Mouse (Mus musculus): ENCODE measurements around the gene Nhsl1. TPM values are rescaled to one million over a fixed set of nuclear protein-coding genes. Genes with fewer than 3 reads are reported as not detected.

Gene Nhsl1
- polyA plus RNA-seq, 1 experiment from 2014 or later, result 2.9 TPM

DNA sequence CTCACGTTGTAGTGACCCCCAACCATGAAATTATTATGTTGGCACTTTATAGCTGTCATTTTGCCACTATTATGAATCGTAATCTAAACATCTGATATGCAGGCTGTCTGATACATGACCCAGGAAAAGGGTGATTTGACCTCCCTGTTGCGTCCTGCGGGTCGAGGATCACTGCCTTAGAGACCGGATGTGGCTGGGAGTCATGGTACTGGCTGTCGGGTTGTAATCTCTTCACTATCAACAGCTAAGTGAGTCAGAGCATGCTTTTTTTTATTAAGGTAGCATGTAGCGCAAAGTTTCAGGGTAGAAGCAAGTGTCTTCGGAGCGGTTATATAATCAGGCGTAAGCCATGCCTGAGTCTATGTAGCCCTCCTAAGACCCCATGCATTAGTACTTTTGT lies 97.2 kb downstream of the Nhsl1 start:
- 85% methylated on average over 11 of the region's 11 CpGs for WGBS
- H3K9me3 ChIP-seq (ENCODE audit: control insufficient read depth, low read length), result no peaks in the 10 kb centered on the region
- ATAC-seq (replicated peaks; ENCODE audit: low FRiP score), result no peak
- DNase-seq (ENCODE audit: low spot score), result no peak
- no peaks in the 10 kb centered on the region for H3K4me1 ChIP-seq (replicated peaks; ENCODE audit: control insufficient read depth, insufficient read depth, low read length)
- no peak overlapping the region for H3K4me3 ChIP-seq (ENCODE audit: low read depth, low read length)
- no peaks in the 10 kb centered on the region for H3K27me3 ChIP-seq (replicated peaks; ENCODE audit: control insufficient read depth, insufficient read depth, low read length)
- no peak overlapping the region for H3K27ac ChIP-seq (ENCODE audit: low read depth, low read length)
- no peak overlapping the region for H3K9ac ChIP-seq (ENCODE audit: low read depth, low read length)
- H3K4me2 ChIP-seq, result no peak overlapping the region
- no peaks in the 10 kb centered on the region for H3K36me3 ChIP-seq (ENCODE audit: control insufficient read depth, insufficient read depth, low read length)

DNA sequence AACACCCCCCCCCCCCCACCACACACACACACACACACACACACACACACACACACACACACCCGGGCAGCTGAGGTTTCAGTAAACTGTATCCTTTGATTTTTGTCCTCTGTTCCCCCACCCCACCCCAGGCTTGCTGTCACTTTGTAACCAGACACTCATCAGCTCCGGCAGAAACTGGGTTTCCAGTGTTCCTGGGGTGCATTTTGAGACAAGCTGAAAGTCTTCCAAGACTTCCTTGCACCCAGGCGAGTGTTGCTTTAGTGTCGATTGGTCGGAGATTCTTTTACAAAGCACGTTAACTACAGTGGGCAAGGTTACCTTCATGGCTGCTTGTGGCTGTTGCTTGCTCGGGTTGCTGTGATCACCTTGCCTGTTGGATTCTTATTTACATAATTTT lies 99.4 kb downstream of the Nhsl1 start:
- Histone ChIP-seq H3K27me3 (replicated peaks; ENCODE audit: control insufficient read depth, insufficient read depth, low read length) (no peaks in the 10 kb centered on the region), H3K9ac (ENCODE audit: low read depth, low read length) (no peak overlapping the region), H3K9me3 (ENCODE audit: control insufficient read depth, low read length) (no peaks in the 10 kb centered on the region), H3K4me1 (replicated peaks; ENCODE audit: control insufficient read depth, insufficient read depth, low read length) (no peaks in the 10 kb centered on the region), H3K27ac (ENCODE audit: low read depth, low read length) (no peak overlapping the region), H3K4me2 (no peak overlapping the region), H3K36me3 (ENCODE audit: control insufficient read depth, insufficient read depth, low read length) (no peaks in the 10 kb centered on the region), H3K4me3 (ENCODE audit: low read depth, low read length) (no peak overlapping the region)
- DNase-seq (ENCODE audit: low spot score), result no peak
- WGBS, result 57% methylated on average over 7 of the region's 7 CpGs
- ATAC-seq (replicated peaks; ENCODE audit: low FRiP score), result no peak

DNA sequence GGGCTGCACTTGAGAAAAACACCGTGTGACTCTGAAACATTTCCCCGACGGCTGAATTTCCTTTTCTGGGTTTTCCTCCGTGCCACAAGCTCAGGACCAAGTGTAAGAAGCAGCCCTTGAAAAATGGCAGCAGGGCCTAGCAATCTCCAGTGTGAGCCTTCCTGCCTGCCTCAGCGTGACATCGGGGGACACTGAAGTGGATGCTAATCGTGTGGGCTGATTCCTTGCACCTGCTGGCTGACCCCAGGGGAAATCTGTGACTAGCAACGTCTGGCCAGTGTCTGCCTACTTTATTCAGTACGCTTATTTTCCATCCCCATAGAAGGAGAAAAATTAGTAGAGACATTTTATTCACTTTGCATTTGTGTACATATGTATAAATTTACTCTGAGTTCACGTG lies 100.7 kb downstream of the Nhsl1 start:
- no peak overlapping the region for H3K9ac ChIP-seq (ENCODE audit: low read depth, low read length)
- 78% methylated on average over 10 of the region's 10 CpGs for WGBS
- H3K4me1 ChIP-seq (replicated peaks; ENCODE audit: control insufficient read depth, insufficient read depth, low read length), result no peaks in the 10 kb centered on the region
- no peak overlapping the region for H3K27ac ChIP-seq (ENCODE audit: low read depth, low read length)
- H3K9me3 ChIP-seq (ENCODE audit: control insufficient read depth, low read length), result no peaks in the 10 kb centered on the region
- ATAC-seq (replicated peaks; ENCODE audit: low FRiP score), result no peak
- no peak overlapping the region for H3K4me3 ChIP-seq (ENCODE audit: low read depth, low read length)
- H3K36me3 ChIP-seq (ENCODE audit: control insufficient read depth, insufficient read depth, low read length), result no peaks in the 10 kb centered on the region
- DNase-seq (ENCODE audit: low spot score), result no peak
- no peak overlapping the region for H3K4me2 ChIP-seq
- H3K27me3 ChIP-seq (replicated peaks; ENCODE audit: control insufficient read depth, insufficient read depth, low read length), result no peaks in the 10 kb centered on the region

DNA sequence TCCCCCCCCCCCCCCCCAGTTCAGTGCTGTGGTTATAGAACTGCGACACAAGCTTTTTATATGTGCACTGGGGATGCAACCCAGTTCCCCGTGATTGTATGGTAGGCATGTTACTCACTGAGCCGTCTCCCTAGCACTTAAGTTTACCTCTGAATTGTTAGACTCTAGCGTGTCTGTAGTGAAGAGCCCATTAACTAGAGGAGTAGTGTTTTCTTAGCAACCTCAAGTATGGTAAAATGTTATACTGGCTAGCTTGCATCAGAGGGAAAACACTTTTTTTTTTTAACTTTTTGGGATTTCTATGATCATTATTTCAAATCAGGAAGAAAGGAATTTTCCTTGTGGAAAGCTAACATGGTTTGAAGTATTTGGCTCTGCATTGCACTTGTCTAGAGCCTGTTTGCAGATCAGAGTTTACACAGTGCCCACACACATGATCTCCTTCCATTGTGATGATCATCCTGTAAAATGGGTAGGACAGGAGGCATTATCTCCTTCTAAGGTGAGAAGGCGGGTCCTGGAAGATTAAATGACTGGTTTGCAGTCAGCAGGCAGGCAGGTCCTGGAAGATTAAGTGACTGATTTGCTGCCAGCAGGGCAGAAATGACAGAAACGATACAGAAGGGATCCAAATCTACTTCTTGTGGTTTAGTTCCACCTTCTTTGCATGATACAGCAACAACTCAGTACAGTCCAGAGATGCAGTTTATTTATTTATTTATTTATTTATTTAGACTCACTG lies 101.6 kb downstream of the Nhsl1 start:
- 74% methylated on average over 6 of the region's 6 CpGs for WGBS
- Histone ChIP-seq H3K9me3 (ENCODE audit: control insufficient read depth, low read length) (no peaks in the 10 kb centered on the region), H3K4me2 (no peak overlapping the region), H3K36me3 (ENCODE audit: control insufficient read depth, insufficient read depth, low read length) (no peaks in the 10 kb centered on the region), H3K27ac (ENCODE audit: low read depth, low read length) (no peak overlapping the region), H3K4me3 (ENCODE audit: low read depth, low read length) (no peak overlapping the region), H3K27me3 (replicated peaks; ENCODE audit: control insufficient read depth, insufficient read depth, low read length) (no peaks in the 10 kb centered on the region), H3K4me1 (replicated peaks; ENCODE audit: control insufficient read depth, insufficient read depth, low read length) (no peaks in the 10 kb centered on the region), H3K9ac (ENCODE audit: low read depth, low read length) (no peak overlapping the region)
- ATAC-seq (replicated peaks; ENCODE audit: low FRiP score), result no peak
- DNase-seq (ENCODE audit: low spot score), result no peak

DNA sequence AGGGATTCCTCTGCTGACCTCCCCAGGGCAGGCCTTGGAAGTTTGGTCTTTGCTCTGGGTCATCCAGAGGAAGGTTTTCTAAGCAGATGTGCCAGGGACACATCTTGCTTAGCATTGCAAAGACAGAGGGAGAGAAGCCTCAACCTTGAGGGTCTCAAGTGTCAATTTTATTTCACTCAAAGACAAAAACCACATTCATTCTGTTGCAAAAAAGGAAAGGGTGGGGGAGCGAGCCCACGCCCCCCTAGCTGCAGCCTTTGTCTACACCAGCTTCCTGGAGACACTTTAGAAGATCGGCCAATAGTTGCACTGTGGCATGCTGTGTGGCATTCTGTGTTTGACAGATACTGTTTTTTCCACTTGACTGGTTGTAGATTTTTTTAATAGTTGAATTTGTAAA lies 104.2 kb downstream of the Nhsl1 start:
- Histone ChIP-seq H3K4me1 (replicated peaks; ENCODE audit: control insufficient read depth, insufficient read depth, low read length) (no peaks in the 10 kb centered on the region), H3K4me2 (no peak overlapping the region), H3K36me3 (ENCODE audit: control insufficient read depth, insufficient read depth, low read length) (no peaks in the 10 kb centered on the region), H3K27me3 (replicated peaks; ENCODE audit: control insufficient read depth, insufficient read depth, low read length) (no peaks in the 10 kb centered on the region), H3K4me3 (ENCODE audit: low read depth, low read length) (no peak overlapping the region), H3K9me3 (ENCODE audit: control insufficient read depth, low read length) (no peaks in the 10 kb centered on the region), H3K27ac (ENCODE audit: low read depth, low read length) (no peak overlapping the region), H3K9ac (ENCODE audit: low read depth, low read length) (no peak overlapping the region)
- ATAC-seq (replicated peaks; ENCODE audit: low FRiP score) (no peak), DNase-seq (ENCODE audit: low spot score) (no peak)
- 64% methylated on average over 3 of the region's 3 CpGs for WGBS

DNA sequence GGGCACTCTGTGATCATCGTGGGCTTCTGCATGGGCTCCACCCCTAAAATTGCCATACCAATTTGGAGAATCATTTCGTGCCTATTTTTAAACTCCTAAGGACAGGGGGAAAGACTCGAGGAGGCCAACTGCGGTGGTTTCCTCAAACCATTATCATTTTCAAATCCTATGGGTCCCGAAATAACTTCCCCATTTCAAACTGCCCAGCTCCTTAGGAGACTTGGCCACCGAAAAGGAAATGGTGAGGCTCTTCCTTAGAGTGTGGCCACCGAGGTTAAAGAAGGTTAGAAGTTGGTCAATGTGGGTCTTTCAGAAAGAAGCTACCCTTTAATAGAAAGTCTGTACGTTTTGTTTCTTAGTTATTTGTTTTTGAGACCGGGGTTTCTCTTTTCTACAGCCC lies 104.8 kb downstream of the Nhsl1 start:
- no peaks in the 10 kb centered on the region for H3K27me3 ChIP-seq (replicated peaks; ENCODE audit: control insufficient read depth, insufficient read depth, low read length)
- no peak overlapping the region for H3K27ac ChIP-seq (ENCODE audit: low read depth, low read length)
- H3K4me3 ChIP-seq (ENCODE audit: low read depth, low read length), result no peak overlapping the region
- no peak for DNase-seq (ENCODE audit: low spot score)
- 46% methylated on average over 9 of the region's 9 CpGs for WGBS
- H3K36me3 ChIP-seq (ENCODE audit: control insufficient read depth, insufficient read depth, low read length), result no peaks in the 10 kb centered on the region
- H3K9me3 ChIP-seq (ENCODE audit: control insufficient read depth, low read length), result no peaks in the 10 kb centered on the region
- no peak overlapping the region for H3K4me2 ChIP-seq
- ATAC-seq (replicated peaks; ENCODE audit: low FRiP score), result no peak
- no peak overlapping the region for H3K9ac ChIP-seq (ENCODE audit: low read depth, low read length)
- no peaks in the 10 kb centered on the region for H3K4me1 ChIP-seq (replicated peaks; ENCODE audit: control insufficient read depth, insufficient read depth, low read length)

DNA sequence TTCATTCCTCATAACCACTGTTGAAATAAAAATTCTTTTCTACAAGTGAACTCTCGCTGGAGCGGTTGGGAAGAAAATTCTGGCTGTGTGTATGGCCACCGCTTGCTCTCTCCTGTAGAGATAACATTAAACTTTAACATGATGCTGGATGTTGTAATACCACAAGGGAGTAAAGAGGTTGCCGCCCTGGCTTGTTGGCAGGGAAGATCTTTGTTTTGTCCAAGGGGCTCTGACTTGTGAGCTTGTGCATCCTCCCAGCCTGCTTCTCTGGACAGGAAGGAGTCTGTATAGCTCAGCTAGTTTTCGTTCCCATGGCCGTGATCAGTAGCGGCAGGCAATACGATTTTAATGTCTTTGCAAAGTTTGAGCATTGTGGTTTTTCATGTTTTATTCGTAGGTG lies 109.1 kb downstream of the Nhsl1 start:
- ATAC-seq (replicated peaks; ENCODE audit: low FRiP score), result no peak
- 90% methylated on average over 9 of the region's 9 CpGs for WGBS
- Histone ChIP-seq H3K27ac (ENCODE audit: low read depth, low read length) (no peak overlapping the region), H3K9me3 (ENCODE audit: control insufficient read depth, low read length) (no peaks in the 10 kb centered on the region; the same call in 1 of the 2 replicates), H3K4me1 (replicated peaks; ENCODE audit: control insufficient read depth, insufficient read depth, low read length) (peaks cover 7% of the 10 kb centered on the region; the same call in 1 of the 2 replicates), H3K4me3 (ENCODE audit: low read depth, low read length) (no peak overlapping the region), H3K4me2 (no peak overlapping the region), H3K9ac (ENCODE audit: low read depth, low read length) (no peak overlapping the region), H3K27me3 (replicated peaks; ENCODE audit: control insufficient read depth, insufficient read depth, low read length) (no peaks in the 10 kb centered on the region), H3K36me3 (ENCODE audit: control insufficient read depth, insufficient read depth, low read length) (no peaks in the 10 kb centered on the region)
- DNase-seq (ENCODE audit: low spot score), result no peak

DNA sequence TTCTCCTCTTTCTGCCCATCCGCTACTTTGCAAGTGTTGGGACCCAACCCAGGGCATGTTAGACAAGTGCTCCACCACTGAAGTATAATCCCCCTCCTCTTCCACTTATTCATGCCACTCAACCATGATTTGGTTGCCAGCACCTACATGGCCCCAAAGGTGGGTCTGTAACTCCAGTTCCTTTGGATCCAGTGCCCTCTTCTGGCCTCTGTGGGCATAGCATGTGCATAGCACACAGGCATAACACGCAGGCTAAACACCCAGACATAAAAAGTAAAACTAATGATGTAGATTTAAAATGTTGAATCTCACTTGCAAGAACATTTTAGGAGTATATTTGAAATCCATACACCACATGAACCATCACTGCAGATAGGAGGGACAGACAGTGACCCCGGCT lies 110.7 kb downstream of the Nhsl1 start:
- WGBS, result 93% methylated on average over 3 of the region's 3 CpGs
- no peak for DNase-seq (ENCODE audit: low spot score)
- no peaks in the 10 kb centered on the region for H3K36me3 ChIP-seq (ENCODE audit: control insufficient read depth, insufficient read depth, low read length)

DNA sequence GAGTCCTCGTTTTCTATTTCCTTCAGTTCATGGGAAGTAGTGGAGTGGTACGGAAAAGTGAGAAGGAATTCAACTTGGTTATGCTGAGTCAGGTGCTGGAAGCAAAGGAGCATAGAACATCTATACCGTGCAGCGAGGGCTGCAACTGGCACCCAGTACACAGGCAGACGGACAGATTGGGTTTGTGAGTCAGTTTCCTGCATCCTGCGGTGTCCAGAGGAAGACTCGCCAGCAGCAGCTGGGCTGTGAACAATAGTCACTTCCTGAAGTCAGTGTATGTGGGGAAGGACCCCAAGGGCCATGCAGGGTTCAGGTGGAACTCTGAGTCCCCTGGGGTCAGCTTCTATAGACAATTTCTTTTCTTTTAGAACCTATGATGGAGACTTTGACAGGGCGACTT lies 111.4 kb downstream of the Nhsl1 start:
- Histone ChIP-seq H3K4me1 (replicated peaks; ENCODE audit: control insufficient read depth, insufficient read depth, low read length) (peaks cover 7% of the 10 kb centered on the region; the same call in 1 of the 2 replicates), H3K27ac (ENCODE audit: low read depth, low read length) (peak overlapping the region; percentile 3; the same call in 1 of the 2 replicates)

More for the DNA sequence above, 110.7 kb downstream of the Nhsl1 start:
- Histone ChIP-seq H3K9ac (ENCODE audit: low read depth, low read length) (no peak overlapping the region), H3K9me3 (ENCODE audit: control insufficient read depth, low read length) (no peaks in the 10 kb centered on the region; the same call in 1 of the 2 replicates), H3K27me3 (replicated peaks; ENCODE audit: control insufficient read depth, insufficient read depth, low read length) (no peaks in the 10 kb centered on the region), H3K4me3 (ENCODE audit: low read depth, low read length) (no peak overlapping the region), H3K4me1 (replicated peaks; ENCODE audit: control insufficient read depth, insufficient read depth, low read length) (peaks cover 7% of the 10 kb centered on the region; the same call in 1 of the 2 replicates), H3K27ac (ENCODE audit: low read depth, low read length) (no peak overlapping the region), H3K4me2 (no peak overlapping the region)
- ATAC-seq (replicated peaks; ENCODE audit: low FRiP score), result no peak

More for the DNA sequence above, 111.4 kb downstream of the Nhsl1 start:
- Histone ChIP-seq H3K4me3 (ENCODE audit: low read depth, low read length) (no peak overlapping the region), H3K27me3 (replicated peaks; ENCODE audit: control insufficient read depth, insufficient read depth, low read length) (no peaks in the 10 kb centered on the region), H3K9me3 (ENCODE audit: control insufficient read depth, low read length) (no peaks in the 10 kb centered on the region; the same call in 1 of the 2 replicates), H3K36me3 (ENCODE audit: control insufficient read depth, insufficient read depth, low read length) (no peaks in the 10 kb centered on the region), H3K4me2 (no peak overlapping the region), H3K9ac (ENCODE audit: low read depth, low read length) (no peak overlapping the region)
- 46% methylated on average over 8 of the region's 8 CpGs for WGBS
- ATAC-seq (replicated peaks; ENCODE audit: low FRiP score) (0 out of 2 replicates have a peak, but pooled peaks have one; percentile 18), DNase-seq (ENCODE audit: low spot score) (no peak)

Measured in liver, embryonic 11.5 days (tissue).